Mouse (Mus musculus) intestine, embryonic 16.5 days (tissue): ENCODE results near the gene Clnk. TPM values are rescaled to one million over a fixed set of nuclear protein-coding genes. Genes with fewer than 3 reads are reported as not detected.

ENCODE experiments used
- ATAC-seq: fragments of 200-750 bp; cut with Nextera tagmentation; 2 replicates; pipeline ENCODE4 v1.8.0; 2017; ENCODE audit warnings: moderate TSS enrichment, moderate library complexity
- H3K27ac ChIP-seq: fragments of 300-500 bp; sonication (generic); 2 replicates; pipeline ENCODE4 v1.5.1; 2014; ENCODE audit warnings: mild to moderate bottlenecking, low read length
- H3K27me3 ChIP-seq: fragments of 300-500 bp; sonication (generic); replicated peaks from 2 replicates; pipeline ENCODE4 v1.6.1; 2014; ENCODE audit warnings: low read length, control low read depth, mixed read lengths; ENCODE audit not compliant: control insufficient read depth, insufficient read depth
- H3K36me3 ChIP-seq: fragments of 300-500 bp; sonication (generic); 2 replicates; pipeline ENCODE4 v1.6.1; 2014; ENCODE audit warnings: low read length, control low read depth; ENCODE audit not compliant: control insufficient read depth, insufficient read depth
- H3K4me1 ChIP-seq: fragments of 300-500 bp; sonication (generic); 2 replicates; pipeline ENCODE4 v1.6.1; 2014; ENCODE audit warnings: low read length, control low read depth, mixed read lengths; ENCODE audit not compliant: control insufficient read depth, insufficient read depth
- H3K4me2 ChIP-seq: fragments of 300-500 bp; sonication (generic); 2 replicates; pipeline ENCODE4 v1.6.1; 2014; ENCODE audit warnings: low read depth, low read length, control low read depth
- H3K4me3 ChIP-seq: fragments of 300-500 bp; sonication (generic); 2 replicates; pipeline ENCODE4 v1.5.1; 2014; ENCODE audit warnings: mild to moderate bottlenecking, low read length
- H3K9ac ChIP-seq: fragments of 300-500 bp; sonication (generic); 2 replicates; pipeline ENCODE4 v1.6.1; 2014; ENCODE audit warnings: low read depth, low read length
- H3K9me3 ChIP-seq: fragments of 300-500 bp; sonication (generic); 2 replicates; pipeline ENCODE4 v1.6.1; 2016; ENCODE audit warnings: low read length, control low read depth; ENCODE audit not compliant: control insufficient read depth
- WGBS: fragments of 180-500 bp; shearing (Covaris S2); extraction: QIAGEN DNeasy Blood & Tissue Kit; methylation state at CpG from one replicate; pipeline ENCODE4 v1.1.7; 2014; 5-methylcytosine and 5-hydroxymethylcytosine counted together
- polyA plus RNA-seq: library from polyadenylated mRNA; unstranded; fragments of >200 nt; fragmentation: Nextera tagmentation; extraction: Ambion mirVana; gene quantifications from 2 replicates; pipeline ENCODE4 v1.2.1, GENCODE M21; 2015

The Clnk gene
- polyA plus RNA-seq, 1 experiment from 2014 or later = 0.57 TPM

GRCm38 (mm10) chr5:38881416-38881727, 4.8 kb upstream of the Clnk start:
- no peak for ATAC-seq
- peak overlapping the region; percentile 39; the same call in 1 of the 2 replicates for H3K27ac ChIP-seq

GRCm38 (mm10) chr5:38879989-38880706, 3.5 kb upstream of the Clnk start:
- Histone ChIP-seq H3K27me3 (no peaks in the 10 kb centered on the region), H3K36me3 (no peaks in the 10 kb centered on the region), H3K4me3 (no peak overlapping the region), H3K4me1 (peaks cover 8% of the 10 kb centered on the region; the same call in 1 of the 2 replicates), H3K4me2 (no peak overlapping the region), H3K27ac (no peak overlapping the region), H3K9me3 (no peaks in the 10 kb centered on the region), H3K9ac (no peak overlapping the region)
- 36% methylated on average over 11 of the region's 11 CpGs for WGBS
- ATAC-seq = 0 out of 2 replicates have a peak, but pooled peaks have one; percentile 37

More at GRCm38 (mm10) chr5:38881416-38881727, 4.8 kb upstream of the Clnk start:
- WGBS = 46% methylated on average over 1 of the region's 1 CpGs
- H3K9me3 ChIP-seq = no peaks in the 10 kb centered on the region
- no peaks in the 10 kb centered on the region for H3K36me3 ChIP-seq
- H3K4me1 ChIP-seq = peaks cover 8% of the 10 kb centered on the region; the same call in 1 of the 2 replicates
- H3K4me3 ChIP-seq = no peak overlapping the region
- no peaks in the 10 kb centered on the region for H3K27me3 ChIP-seq
- no peak overlapping the region for H3K9ac ChIP-seq
- H3K4me2 ChIP-seq = no peak overlapping the region

DNA sequence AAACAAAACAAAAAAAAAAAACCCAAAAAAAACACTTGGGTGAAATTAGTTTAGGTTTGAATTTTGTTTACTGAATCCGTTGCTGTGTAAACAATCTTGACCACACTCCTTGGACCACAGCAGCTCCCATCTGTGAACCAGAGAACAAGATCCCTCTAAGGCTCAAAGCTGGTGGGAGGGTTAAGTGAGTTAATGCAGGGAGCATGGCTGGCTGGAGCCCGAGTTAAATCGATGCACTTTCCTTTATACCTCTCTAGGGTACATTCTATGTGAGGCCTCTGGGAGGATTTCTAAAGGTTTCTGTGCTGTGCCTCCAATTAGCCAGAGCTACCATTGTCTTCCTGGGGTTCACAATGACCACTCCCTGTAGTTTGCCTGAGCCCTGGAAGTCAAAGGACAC, 1.2 kb downstream of the Clnk start:
- no peak overlapping the region for H3K27ac ChIP-seq
- H3K9me3 ChIP-seq = no peaks in the 10 kb centered on the region
- ATAC-seq = no peak
- H3K27me3 ChIP-seq = no peaks in the 10 kb centered on the region
- no peak overlapping the region for H3K4me3 ChIP-seq
- no peaks in the 10 kb centered on the region for H3K4me1 ChIP-seq
- 33% methylated on average over 3 of the region's 3 CpGs for WGBS
- no peak overlapping the region for H3K9ac ChIP-seq
- H3K4me2 ChIP-seq = no peak overlapping the region
- no peaks in the 10 kb centered on the region for H3K36me3 ChIP-seq

DNA sequence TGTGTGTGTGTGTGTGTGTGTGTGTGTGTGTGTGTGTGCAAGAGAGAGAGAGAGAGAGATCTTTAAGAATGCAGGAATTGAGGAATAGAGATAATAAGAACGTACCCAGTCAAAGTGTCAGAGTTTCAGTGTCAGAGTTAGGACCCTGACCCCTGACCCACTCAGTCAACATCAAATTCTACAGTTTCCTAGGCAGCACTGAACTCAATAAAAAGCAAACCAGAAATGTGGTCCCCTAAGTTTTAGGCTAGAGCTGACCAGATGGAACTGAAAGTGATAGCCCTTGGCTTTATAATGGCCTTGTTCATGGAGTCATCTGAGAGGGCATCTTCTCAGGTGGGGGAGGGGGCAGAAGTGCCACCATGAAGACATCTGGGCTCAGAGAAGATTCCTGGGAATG, 1.7 kb downstream of the Clnk start:
- Histone ChIP-seq H3K9ac (no peak overlapping the region), H3K4me2 (no peak overlapping the region), H3K27me3 (no peaks in the 10 kb centered on the region), H3K27ac (no peak overlapping the region), H3K4me1 (no peaks in the 10 kb centered on the region), H3K36me3 (no peaks in the 10 kb centered on the region), H3K4me3 (no peak overlapping the region), H3K9me3 (no peaks in the 10 kb centered on the region)
- WGBS = 41% methylated on average over 1 of the region's 1 CpGs
- no peak for ATAC-seq

GRCm38 (mm10) chr5:38872906-38873305, 3.7 kb downstream of the Clnk start:
- Histone ChIP-seq H3K27ac (no peak overlapping the region), H3K9ac (no peak overlapping the region), H3K4me2 (no peak overlapping the region), H3K4me3 (no peak overlapping the region), H3K4me1 (no peaks in the 10 kb centered on the region), H3K9me3 (no peaks in the 10 kb centered on the region), H3K36me3 (no peaks in the 10 kb centered on the region), H3K27me3 (no peaks in the 10 kb centered on the region)
- 95% methylated on average over 3 of the region's 3 CpGs for WGBS
- no peak for ATAC-seq

DNA sequence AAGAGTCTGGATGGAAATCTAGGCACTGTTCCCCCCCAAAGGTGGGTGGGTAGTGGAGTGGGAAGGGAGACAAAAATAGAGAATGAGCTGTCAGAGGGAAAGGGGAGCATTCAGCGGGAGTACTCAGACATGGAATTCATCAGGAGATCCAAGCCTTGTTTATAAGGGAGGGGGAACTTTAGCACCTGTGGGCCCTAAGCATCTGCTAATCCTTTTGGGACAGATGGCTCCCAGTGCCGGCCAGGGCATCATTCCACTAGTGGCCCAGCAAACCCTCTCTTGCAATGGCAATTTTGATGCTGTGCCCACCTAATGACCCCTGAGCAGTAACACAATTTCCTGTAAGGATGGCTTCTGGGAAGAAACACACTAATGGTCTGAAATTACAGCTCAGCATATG, 5.0 kb downstream of the Clnk start:
- ATAC-seq = no peak
- no peaks in the 10 kb centered on the region for H3K36me3 ChIP-seq
- no peak overlapping the region for H3K9ac ChIP-seq
- no peak overlapping the region for H3K4me3 ChIP-seq
- no peaks in the 10 kb centered on the region for H3K9me3 ChIP-seq
- H3K27ac ChIP-seq = no peak overlapping the region
- no peaks in the 10 kb centered on the region for H3K4me1 ChIP-seq
- no peak overlapping the region for H3K4me2 ChIP-seq
- 62% methylated on average over 2 of the region's 2 CpGs for WGBS
- no peaks in the 10 kb centered on the region for H3K27me3 ChIP-seq

- Histone ChIP-seq H3K36me3 (no peaks in the 10 kb centered on the region), H3K4me3 (no peak overlapping the region), H3K4me1 (no peaks in the 10 kb centered on the region), H3K9ac (no peak overlapping the region), H3K4me2 (no peak overlapping the region), H3K27me3 (no peaks in the 10 kb centered on the region), H3K9me3 (no peaks in the 10 kb centered on the region), H3K27ac (no peak overlapping the region)
- no peak for ATAC-seq
- WGBS = 79% methylated on average over 12 of the region's 12 CpGs
Observed at GRCm38 (mm10) chr5:38870485-38870884, 6.1 kb downstream of the Clnk start.

GRCm38 (mm10) chr5:38869976-38870375, 6.6 kb downstream of the Clnk start:
- Histone ChIP-seq H3K27ac (no peak overlapping the region), H3K4me3 (no peak overlapping the region), H3K9ac (no peak overlapping the region), H3K27me3 (no peaks in the 10 kb centered on the region), H3K9me3 (no peaks in the 10 kb centered on the region), H3K4me2 (no peak overlapping the region), H3K36me3 (no peaks in the 10 kb centered on the region), H3K4me1 (no peaks in the 10 kb centered on the region)
- WGBS = 84% methylated on average over 9 of the region's 9 CpGs
- ATAC-seq = 0 out of 2 replicates have a peak, but pooled peaks have one; percentile 11

DNA sequence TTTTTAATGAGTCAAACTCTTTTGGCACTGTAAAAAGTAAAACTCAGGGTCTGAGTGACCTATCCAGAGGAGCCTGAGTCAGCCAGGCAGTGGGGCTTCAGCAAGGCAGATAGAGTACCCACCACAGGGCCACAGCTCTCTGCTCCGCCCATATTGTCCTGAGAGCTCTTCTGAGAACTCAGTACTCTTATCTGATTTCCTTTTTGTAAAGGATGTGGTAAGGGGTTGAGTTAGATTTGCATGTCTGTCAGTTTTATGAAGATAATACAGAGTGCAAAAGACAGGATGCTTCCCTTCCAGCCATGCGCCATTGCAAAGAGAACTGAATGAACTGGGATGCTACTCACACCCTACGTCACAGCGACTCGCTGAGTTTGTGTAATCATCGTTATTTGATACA, 12.0 kb downstream of the Clnk start:
- Histone ChIP-seq H3K9ac (no peak overlapping the region), H3K36me3 (no peaks in the 10 kb centered on the region), H3K4me3 (no peak overlapping the region), H3K27me3 (no peaks in the 10 kb centered on the region), H3K27ac (no peak overlapping the region), H3K4me1 (no peaks in the 10 kb centered on the region), H3K9me3 (no peaks in the 10 kb centered on the region), H3K4me2 (no peak overlapping the region)
- WGBS = 84% methylated on average over 6 of the region's 6 CpGs
- ATAC-seq = no peak

- Histone ChIP-seq H3K9me3 (no peaks in the 10 kb centered on the region), H3K27ac (no peak overlapping the region), H3K4me1 (no peaks in the 10 kb centered on the region), H3K27me3 (no peaks in the 10 kb centered on the region), H3K9ac (no peak overlapping the region), H3K36me3 (no peaks in the 10 kb centered on the region), H3K4me2 (no peak overlapping the region), H3K4me3 (no peak overlapping the region)
- no peak for ATAC-seq
- 61% methylated on average over 3 of the region's 3 CpGs for WGBS
Observed at GRCm38 (mm10) chr5:38863029-38863428, 13.6 kb downstream of the Clnk start.
